Comparison of ENCODE assay signal across 8 mouse cellular contexts in genomic region chr15:83349225-83349953, GRCm38 (mm10). TPM values are rescaled to one million over a fixed set of nuclear protein-coding genes. Genes with fewer than 3 reads are reported as not detected.
A peak's percentile ranks its signal among the peaks of the same experiment; 100 is the strongest.
DNase-seq lines count a peak whose midpoint lies in the region; ATAC-seq and TF ChIP-seq lines count a peak whose summit lies in the region.

No protein-coding gene starts in this region.

- 12% methylated on average over 8 of the region's 8 CpGs for WGBS in liver, adult 2 months
- 15% methylated on average over 8 of the region's 8 CpGs for WGBS in hindbrain, embryonic 15.5 days
- WGBS in midbrain, embryonic 10.5 days = 22% methylated on average over 7 of the region's 8 CpGs

- H3K36me3 ChIP-seq in liver, adult 2 months (ENCODE audit: control insufficient read depth, insufficient read depth, low read length) = no peaks in the 10 kb centered on the region
- H3K36me3 ChIP-seq in hindbrain, embryonic 15.5 days = 0 out of 2 replicates have a peak, but pooled peaks cover 3% of the 10 kb centered on the region
- no peaks in the 10 kb centered on the region; the same call in 1 of the 2 replicates for H3K36me3 ChIP-seq in midbrain, embryonic 10.5 days

- peak overlapping the region; percentile 65 for H3K27ac ChIP-seq in liver, adult 2 months (replicated peaks; ENCODE audit: insufficient read depth, low read depth, low read length)
- 0 out of 2 replicates have a peak overlapping the region, but pooled peaks have one; percentile 11 for H3K27ac ChIP-seq in cortical plate, adult 2 months (ENCODE audit: insufficient read depth, low read length)
- peak overlapping the region; percentile 55 for H3K27ac ChIP-seq in hindbrain, embryonic 15.5 days (replicated peaks)
- H3K27ac ChIP-seq in midbrain, embryonic 10.5 days (replicated peaks) = peak overlapping the region; percentile 89

- peaks cover 12% of the 10 kb centered on the region; the same call in 1 of the 2 replicates for H3K79me2 ChIP-seq in liver, adult 2 months (ENCODE audit: control insufficient read depth, insufficient read depth, low read length)

- no peak for TF ChIP-seq POLR2A in liver, adult 2 months (IDR thresholded peaks at IDR 0.05; ENCODE audit: extremely low read depth, insufficient read depth, low read length)
- no peak for TF ChIP-seq POLR2A in cortical plate, adult 2 months (IDR thresholded peaks at IDR 0.05; ENCODE audit: extremely low read depth, insufficient read depth, low read length)

- no peak for TF ChIP-seq CTCF in liver, adult 2 months (IDR thresholded peaks at IDR 0.05; ENCODE audit: low read depth, low read length)
- TF ChIP-seq CTCF in cortical plate, adult 2 months (IDR thresholded peaks at IDR 0.05; ENCODE audit: extremely low read depth, insufficient read depth, low read length) = no peak

- peaks cover 7% of the 10 kb centered on the region for H3K4me1 ChIP-seq in liver, adult 2 months (ENCODE audit: control insufficient read depth, insufficient read depth, low read length)
- H3K4me1 ChIP-seq in cortical plate, adult 2 months (ENCODE audit: control insufficient read depth, insufficient read depth, low read length) = no peaks in the 10 kb centered on the region; the same call in none of the 2 replicates
- peaks cover 18% of the 10 kb centered on the region for H3K4me1 ChIP-seq in hindbrain, embryonic 15.5 days (replicated peaks)
- peaks cover 24% of the 10 kb centered on the region for H3K4me1 ChIP-seq in midbrain, embryonic 10.5 days

- peak; percentile 26 for DNase-seq in liver, adult 2 months (ENCODE audit: extremely low read depth, low read depth, low spot score)
- DNase-seq in liver = no peak
- DNase-seq in midbrain, embryonic 10.5 days (ENCODE audit: low spot score) = no peak
- no peak for DNase-seq in gastrocnemius, adult 18-20 months (ENCODE audit: low spot score)
- DNase-seq in adrenal gland, postnatal 14 days = no peak
- DNase-seq in right cerebral cortex, postnatal 4 days = no peak

- peak overlapping the region; percentile 94 for H3K4me3 ChIP-seq in liver, adult 2 months (ENCODE audit: insufficient read depth, low read depth, low read length)
- H3K4me3 ChIP-seq in cortical plate, adult 2 months (ENCODE audit: insufficient read depth, low read length) = peak overlapping the region; percentile 49
- H3K4me3 ChIP-seq in hindbrain, embryonic 15.5 days = peak overlapping the region; percentile 65
- peak overlapping the region; percentile 72 for H3K4me3 ChIP-seq in midbrain, embryonic 10.5 days

- H3K4me2 ChIP-seq in hindbrain, embryonic 15.5 days = peak overlapping the region; percentile 83

- H3K27me3 ChIP-seq in liver, adult 2 months (ENCODE audit: control insufficient read depth, insufficient read depth, low read length) = no peaks in the 10 kb centered on the region
- no peaks in the 10 kb centered on the region for H3K27me3 ChIP-seq in hindbrain, embryonic 15.5 days
- H3K27me3 ChIP-seq in midbrain, embryonic 10.5 days (ENCODE audit: low read depth, poor library complexity, severe bottlenecking) = 0 out of 2 replicates have a peak, but pooled peaks cover 10% of the 10 kb centered on the region

- no peaks in the 10 kb centered on the region for H3K9me3 ChIP-seq in hindbrain, embryonic 15.5 days
- no peaks in the 10 kb centered on the region for H3K9me3 ChIP-seq in midbrain, embryonic 10.5 days (replicated peaks)

- peak overlapping the region; percentile 86 for H3K9ac ChIP-seq in liver, adult 2 months (ENCODE audit: low read depth, low read length)
- H3K9ac ChIP-seq in hindbrain, embryonic 15.5 days = peak overlapping the region; percentile 69

- ATAC-seq in hindbrain, embryonic 15.5 days (ENCODE audit: low FRiP score, low read depth) = peak; percentile 44; the same call in 1 of the 2 replicates

RNA-seq across cellular contexts. Expression of gene Arfgap3, which starts 0.7 kb away (rescaled TPM):
- total RNA-seq in liver, adult 2 months (2014; rRNA removed) = 4.7 and 6.8 TPM in 2 replicates
- polyA plus RNA-seq in liver, adult 2 months (2012; rRNA removed) = 5.7 and 9.0 TPM in 2 replicates
- polyA plus RNA-seq in cortical plate, adult 2 months (2012; rRNA removed) = 24.8 and 24.9 TPM in 2 replicates
- polyA plus RNA-seq in hindbrain, embryonic 15.5 days (2015; fragmentation: Nextera tagmentation; extraction: Ambion mirVana) = 41.5 and 41.9 TPM in 2 replicates
- polyA plus RNA-seq in midbrain, embryonic 10.5 days (2016; fragmentation: Nextera tagmentation; extraction: Ambion mirVana) = 29.2 and 32.8 TPM in 2 replicates
- total RNA-seq in gastrocnemius, adult 18-20 months (2021) = 1 to 10 TPM; 5.4 to 6.0 TPM
- 19.9 and 25.2 TPM in 2 replicates for total RNA-seq in adrenal gland, postnatal 14 days (2021)

Comparison
In these comparisons a context has a peak if more than half of its experiments do, and no peak if none do; other contexts are left out.
1. H3K27ac ChIP-seq: peak in every context shown above with its lines; median percentile 89 in midbrain, embryonic 10.5 days; 65 in liver, adult 2 months; 55 in hindbrain, embryonic 15.5 days; 11 in cortical plate, adult 2 months.